Mouse (Mus musculus): Measurements from ENCODE around the gene Plek. TPM values are rescaled to one million over a fixed set of nuclear protein-coding genes. Genes with fewer than 3 reads are reported as not detected.
A peak's percentile ranks its signal among the peaks of the same experiment; 100 is the strongest.

Gene Plek
- polyA plus RNA-seq, 1 experiment from 2014 or later: 3.8 TPM

DNA sequence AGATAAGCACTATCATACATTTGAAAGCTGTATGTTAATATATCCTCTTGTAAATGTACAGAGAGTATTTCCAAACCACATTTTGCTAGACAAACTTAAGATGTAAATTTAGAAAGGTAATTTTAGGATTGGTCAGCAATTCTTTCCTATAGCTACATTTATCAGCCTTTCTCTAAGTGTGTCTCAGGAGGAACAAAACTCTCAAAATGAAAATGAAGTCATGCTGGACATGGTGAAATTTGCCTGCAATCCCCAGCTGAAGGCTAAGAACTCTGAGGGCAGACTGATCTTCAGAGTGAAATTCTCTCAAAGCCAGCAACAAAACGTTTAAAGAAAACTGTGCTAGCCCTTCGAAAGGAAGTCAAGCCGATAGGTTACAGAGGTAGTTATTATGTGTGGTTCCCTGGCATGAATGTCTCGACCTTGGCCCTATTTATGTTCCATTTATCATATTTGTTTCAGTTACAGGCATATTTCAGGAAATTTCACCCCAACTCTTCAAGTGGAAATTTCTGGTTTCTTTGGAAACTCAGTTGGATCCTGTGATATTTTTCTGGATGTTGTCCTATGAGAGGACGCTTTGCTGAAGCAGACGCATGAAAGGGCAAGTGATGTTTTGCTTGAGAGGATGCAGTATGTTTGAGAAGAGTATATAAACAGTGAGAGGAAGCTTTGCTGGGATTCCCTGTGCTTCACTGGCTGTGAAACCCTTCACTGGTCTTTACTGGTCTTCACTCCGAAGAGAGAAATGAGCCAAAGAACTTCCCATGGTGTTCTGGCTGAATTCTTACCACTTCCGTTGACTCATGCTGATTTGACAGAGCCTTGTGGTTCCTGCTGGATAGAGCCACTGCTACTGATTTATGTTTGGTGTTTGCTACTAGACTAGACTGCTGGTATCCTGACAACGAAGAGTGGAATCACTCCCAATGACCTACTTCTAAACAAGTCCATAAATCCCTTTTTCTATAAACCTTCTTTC, 51.5 kb downstream of the Plek start:
- DNase-seq (ENCODE audit: low spot score): no peak

DNA sequence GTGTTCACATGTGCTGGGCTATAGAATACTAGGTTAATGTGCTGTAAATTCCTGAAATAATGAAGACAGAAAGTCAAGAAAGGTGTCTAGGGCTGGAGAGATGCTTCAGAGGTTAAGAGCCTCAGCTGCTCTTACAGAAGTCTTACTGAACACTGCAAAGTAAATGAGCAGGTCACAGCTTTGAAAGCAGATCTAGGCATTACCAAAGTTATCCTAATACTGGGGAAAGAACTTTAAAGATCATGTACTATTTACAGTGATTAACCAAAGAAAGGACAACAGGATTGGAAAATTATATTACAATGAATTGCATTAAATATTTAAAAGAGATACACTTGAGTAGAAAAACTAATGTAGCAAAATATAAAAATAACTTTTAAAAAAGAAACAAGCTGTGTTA, 52.2 kb downstream of the Plek start:
- no peak for DNase-seq (ENCODE audit: low spot score)

DNA sequence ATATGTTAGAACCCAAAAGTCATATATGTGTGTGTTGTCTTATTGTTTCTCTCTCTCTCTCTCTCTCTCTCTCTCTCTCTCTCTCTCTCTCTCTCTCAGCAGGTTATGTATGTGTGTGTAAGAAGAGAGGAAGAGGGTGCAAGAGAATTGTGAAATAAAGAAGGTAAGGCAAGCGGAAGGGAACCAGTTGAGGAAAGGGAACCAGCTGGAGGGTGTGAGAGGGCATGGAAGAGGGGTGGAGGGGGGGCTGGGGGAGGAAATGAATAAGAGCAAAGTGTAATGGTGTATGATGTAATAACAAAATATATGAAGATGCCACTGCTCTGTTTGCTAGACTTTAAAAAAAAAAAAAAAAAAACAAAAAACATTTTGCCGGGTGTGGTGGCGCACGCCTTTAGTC, 52.8 kb downstream of the Plek start:
- DNase-seq (ENCODE audit: low spot score): no peak

DNA sequence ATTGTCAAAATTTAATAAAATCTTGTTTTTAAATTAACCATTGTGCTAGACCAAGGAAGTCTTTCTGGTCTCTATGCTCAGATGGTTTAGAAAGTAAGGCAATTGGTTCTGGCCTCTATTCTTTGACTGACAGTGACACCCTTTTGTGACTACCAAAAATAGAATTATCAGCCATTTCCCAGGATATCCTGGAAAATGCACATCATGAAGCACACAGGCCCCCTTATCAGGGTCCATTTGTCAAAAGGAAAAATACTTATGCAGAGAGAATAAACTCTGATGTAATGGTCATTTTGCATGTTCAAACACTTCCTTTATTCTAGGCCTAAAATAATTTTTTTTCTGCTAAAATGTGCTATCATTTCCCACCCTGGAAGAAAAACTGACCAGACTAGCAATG, 54.7 kb downstream of the Plek start:
- DNase-seq (ENCODE audit: low spot score): no peak

DNA sequence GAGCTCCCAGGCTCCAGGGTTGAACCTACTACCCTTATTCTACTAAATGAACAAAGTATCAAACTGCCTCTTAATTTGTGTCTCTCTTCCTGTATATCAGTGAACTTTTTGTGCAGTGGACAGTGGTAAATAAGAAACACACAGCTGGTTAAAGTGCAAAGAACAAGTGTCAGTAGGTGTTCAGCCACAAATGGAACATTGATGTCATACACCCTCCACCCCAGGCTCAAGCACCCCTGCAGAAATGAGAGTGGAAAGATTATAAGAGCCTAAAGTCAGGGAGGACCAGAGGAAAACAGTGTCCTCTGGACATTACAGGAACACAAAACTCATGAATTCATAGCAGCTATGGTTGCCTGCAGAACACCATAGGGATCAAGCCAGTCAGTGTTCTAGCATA, 55.4 kb downstream of the Plek start:
- DNase-seq (ENCODE audit: low spot score): no peak

DNA sequence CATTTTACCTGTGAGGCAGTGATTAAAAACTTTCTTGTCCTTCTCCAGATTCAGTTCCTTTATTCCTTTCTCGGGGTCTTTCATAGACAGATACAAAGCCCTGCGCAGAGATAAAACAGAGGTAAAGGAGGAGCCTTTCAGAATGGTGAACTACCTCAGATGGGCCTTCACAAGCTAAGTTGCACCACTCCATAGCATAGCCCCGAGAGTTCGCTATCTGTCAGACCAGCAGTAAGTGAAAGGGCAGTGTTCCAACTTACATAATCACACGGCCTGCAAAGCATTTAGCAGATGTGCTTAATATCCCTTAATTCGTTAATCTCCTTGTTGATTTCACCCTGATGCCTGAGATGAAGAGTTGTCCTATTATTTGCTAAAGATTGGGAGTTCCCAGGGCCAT, 59.3 kb downstream of the Plek start:
- no peak for DNase-seq (ENCODE audit: low spot score)

DNA sequence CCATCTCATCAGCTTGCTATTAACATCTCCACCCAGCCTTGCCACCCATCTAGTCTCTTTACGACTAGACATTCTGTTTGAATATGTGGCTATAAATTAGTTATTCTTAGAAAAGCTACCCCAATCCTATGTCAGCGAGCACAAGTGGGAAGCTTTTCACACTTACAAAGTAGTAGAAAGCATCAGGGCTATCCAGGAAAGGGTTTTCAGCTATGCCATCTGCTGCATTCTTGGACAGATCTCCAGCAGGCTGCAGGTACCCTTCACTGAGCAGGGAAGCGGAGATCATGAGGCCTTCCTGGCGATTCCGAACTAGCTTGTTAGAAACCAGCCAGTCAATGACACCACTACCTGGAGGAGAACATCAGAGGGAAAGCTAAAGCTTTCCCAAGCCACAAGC, 62.3 kb downstream of the Plek start:
- no peak for DNase-seq (ENCODE audit: low spot score)

DNA sequence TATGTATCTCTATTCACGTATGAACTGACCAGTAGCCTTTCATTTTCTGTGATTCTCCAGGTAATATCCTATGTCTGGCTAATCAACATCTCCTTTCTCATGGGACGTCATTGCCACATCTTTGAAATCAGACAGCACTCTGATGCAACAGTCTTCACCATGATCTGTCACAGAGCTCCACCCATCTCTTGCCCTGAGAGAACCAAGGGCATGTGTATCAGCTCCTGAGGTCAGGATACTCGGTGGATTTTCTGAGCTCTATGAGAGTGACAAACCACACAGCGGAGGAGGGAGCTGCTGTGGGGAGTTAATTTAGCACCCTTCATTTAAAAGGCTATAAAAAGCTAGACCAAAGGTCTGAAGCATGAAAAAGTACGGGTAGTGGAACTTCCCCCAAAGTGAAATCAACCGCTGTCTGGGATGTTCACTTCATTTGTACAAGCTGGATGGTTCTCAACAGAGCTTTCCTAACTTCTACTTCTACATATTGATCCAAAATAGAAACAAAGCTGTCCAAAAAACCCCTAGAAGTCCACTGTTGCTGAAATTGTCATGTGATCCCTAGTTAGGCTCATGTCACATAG, 64.3 kb downstream of the Plek start:
- no peak for DNase-seq (ENCODE audit: low spot score)

DNA sequence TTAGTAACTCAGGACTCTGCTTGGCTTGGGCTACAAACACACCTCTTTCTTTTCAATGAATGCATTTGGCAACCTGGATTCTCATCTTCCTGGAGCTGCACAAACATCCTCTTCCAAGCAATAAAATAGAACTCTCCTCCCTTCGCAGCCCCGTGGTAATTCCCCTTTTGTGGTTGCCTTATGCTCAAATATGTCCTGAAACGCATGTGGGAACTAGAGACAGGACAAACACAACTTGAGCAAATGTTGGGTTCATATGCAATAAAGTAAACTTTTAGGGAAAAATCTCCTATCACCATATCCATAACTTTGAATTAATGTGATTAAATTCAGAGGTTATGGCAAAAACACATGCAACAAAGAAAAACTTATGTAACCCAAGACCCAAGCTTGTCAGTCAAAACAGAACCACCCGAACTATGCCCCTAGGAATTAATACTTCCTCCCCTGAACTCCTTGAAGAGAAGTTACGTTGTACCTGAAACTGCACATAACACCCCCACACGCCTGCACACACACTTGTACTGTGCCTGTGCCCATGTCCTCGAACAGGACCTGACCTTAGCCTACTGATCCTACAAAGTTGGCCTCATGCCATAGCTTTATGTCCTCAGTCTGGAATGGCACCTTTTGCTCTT, 65.5 kb downstream of the Plek start:
- no peak for DNase-seq (ENCODE audit: low spot score)

DNA sequence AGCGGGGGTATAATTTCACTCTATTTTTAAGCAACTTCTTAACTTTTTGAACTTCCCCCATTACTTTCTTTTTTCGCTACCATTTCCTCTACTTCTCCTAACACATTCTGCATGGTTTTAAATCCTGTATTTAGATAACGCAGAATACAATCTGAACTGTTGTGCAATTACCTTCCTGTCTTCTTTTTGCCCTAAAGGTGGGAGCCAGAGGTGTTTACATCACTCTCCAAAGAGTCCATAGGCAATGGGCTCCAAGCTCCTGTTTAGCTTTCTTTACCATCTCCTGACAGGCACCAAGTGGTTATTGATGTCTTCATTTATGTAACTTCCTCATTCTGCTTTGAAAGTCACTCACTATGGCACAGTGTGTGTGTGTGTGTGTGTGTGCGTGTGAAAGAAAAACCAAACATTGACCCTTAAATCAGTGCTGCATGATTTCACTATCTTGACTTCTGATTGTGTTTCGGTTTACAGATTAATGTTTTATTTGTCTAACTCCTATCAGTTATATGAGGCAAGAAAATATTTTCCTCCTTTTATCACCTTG, 73.9 kb downstream of the Plek start:
- DNase-seq (ENCODE audit: low spot score): no peak

DNA sequence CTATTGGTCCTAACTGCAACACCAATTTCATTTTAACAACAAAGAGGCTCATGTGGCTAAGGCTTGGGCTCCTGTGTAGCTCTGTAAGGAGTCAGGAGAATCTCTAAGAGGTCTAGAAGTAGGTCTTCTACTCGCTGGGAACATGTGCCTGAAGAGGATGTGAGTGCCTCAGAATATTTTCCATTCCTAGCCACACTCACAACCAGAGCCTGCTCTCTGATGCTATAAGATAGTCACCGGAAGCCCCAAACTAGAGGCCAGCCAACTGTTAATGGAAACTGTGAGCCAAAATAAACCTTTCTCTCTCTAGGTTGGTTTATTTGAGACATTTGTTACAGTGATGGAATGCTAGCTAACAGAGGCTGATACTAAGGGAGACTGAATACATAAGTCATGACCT, 74.6 kb downstream of the Plek start:
- no peak for DNase-seq (ENCODE audit: low spot score)

DNA sequence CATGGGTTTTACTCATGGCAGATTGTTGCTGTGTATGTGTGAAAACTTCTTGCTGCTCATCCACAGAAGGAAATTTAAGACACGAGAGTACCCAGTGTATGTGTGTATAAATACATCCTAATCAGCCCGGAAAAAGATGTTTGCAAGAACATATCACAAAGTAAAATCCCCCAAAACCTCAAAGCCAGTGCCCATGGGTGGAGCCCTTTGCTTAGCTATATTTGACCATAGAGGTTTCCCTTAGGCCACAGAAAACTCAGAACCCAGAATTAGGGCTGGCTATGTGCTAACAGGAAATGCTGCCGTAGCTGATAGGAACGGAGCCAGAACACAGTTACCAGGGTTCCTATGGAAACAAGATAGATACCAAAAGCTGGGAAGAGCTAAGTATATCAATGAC, 75.2 kb downstream of the Plek start:
- no peak for DNase-seq (ENCODE audit: low spot score)

DNA sequence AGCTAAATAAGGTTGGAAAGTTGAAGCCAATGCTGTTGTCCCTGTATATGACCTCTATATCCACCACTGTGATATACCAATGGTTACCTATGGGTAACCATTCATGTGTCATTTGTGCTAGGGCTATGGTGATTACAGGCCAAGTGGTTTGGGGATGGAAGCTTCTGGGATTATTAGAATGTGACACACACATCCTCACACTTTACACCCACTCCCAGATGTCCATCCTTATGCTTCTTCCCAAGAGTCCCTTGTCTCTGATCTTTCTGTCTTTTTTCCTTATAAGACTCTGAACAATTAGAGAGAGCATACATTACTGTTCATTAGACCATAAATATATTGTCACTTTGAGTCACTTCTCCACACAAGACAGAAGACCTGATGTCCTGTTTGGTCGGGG, 79.1 kb downstream of the Plek start:
- no peak for DNase-seq (ENCODE audit: low spot score)

DNA sequence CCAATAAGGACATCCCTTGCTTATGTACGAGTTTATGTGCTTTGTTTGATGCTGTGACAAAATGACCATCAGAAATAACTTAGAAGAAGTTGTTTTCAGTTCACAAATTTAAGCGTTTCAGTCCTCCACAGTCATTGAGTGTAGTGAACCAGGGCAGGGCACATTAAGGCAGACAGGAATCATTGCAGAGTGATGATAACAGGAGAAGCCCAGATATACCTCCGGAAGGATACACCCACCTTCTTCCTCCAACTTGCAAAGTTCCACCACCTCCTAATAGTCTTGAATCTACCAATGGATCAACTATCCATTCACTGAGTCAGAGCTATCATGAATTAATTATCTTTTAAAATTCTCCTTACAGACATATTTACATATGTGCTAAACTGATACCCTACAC, 80.2 kb downstream of the Plek start:
- DNase-seq (ENCODE audit: low spot score): no peak

DNA sequence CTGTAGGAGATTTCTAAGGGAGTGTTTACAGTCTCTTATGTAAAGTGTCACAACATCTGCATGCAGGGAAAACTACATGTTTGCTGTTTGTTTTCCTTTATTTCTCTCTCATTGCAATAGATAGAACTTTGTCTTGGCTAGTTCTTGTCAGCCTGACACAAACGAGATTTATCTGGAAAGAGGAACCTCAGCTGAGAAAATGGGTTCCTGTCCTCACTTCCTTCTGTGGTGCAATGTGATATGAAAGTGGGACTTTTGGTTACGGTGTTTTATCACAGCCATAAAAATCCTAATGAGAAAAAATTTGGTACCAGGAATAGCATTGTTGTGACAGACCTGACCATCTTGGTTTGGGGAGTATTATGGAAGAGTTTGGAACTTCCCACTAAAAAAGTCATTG, 82.5 kb downstream of the Plek start:
- no peak for DNase-seq (ENCODE audit: low spot score)

DNA sequence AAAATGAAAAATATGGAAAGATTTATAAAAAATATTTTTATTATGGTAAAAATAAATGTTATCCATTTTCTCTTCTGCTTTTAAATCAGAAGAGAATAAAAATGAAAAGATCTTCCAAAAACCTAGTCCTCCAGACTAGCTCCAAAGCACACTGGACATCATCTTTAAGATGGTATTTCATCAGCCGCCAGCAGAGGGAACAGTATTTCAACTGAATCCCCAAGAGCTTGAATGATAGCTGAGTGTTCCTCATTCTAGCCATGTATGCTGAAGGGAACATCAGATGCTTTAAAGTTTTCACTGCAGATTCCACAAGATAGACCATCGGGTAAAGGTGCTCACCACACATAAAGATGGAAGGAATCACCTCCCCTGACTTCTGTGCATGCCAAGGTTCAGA, 84.4 kb downstream of the Plek start:
- no peak for DNase-seq (ENCODE audit: low spot score)

DNA sequence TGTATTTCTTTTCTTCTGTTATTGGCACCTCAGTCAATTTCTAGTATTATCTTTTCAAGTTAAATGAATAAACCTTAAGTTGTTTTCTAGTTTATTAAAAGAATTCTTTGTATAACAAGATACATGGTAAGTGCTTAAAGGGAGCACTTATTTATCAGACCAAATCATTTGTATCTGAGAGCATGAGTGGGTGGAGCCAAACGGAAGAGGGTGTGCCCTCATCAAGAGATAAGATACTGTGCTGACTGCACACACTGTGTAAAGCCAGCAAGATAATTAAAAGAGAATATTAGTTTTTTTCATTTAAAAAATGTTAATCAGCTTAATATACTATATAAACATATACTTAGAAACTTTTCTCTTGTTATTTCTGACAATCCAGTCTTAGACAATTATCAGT, 93.7 kb downstream of the Plek start:
- no peak for DNase-seq (ENCODE audit: low spot score)

DNA sequence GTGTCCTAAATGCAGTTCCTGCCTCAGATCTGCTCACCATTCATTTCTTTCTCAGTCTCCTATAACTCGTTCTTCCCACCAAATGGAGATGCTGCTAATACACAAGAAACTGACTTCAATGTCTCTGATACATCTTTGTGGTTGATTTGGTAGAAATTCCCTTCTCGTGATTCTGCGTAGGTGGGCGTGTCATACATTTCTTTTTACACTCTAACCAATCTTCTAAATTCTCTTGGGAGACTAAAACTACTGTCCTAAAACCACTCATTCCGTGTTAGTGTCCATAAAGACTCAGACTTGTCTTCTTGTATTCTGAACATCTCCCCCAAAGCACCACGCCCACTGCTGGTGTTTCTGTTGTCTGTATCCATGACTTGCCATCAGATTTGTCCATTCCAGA, 95.2 kb downstream of the Plek start:
- no peak for DNase-seq (ENCODE audit: low spot score)

DNA sequence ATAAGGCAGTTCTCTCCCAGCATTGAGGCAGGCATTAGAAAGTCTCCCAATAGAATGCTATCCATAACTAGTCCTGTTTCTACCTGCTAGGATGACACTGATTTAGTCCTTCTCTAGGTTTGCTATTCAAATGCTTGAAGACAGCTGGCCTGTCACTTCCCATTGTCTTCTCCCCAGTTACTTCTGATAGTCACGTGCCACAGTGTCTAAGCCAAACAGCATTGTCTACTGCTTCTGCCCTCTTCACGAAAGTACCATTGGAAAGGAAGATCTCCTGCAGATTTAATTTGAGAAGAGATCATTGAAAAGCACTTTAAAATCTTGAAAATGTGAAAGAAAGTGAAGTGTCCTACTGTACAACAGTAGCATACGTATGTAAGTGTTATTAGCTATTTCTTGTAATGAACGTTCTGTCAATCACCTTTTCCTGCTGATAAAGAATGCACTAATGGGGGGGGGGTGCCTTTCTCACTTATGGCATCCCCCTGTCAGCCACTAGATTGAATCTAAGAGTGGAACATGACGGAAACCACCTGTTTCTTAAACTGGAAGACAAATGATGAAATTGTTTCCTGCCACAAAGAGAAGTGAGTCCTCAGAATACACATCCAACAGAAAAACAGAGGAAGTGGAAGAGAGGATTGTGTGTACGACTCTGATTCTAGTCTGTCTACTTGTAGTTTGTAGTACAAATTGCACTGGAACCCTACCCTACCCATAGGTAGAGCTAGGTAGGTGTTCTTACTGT, 95.9 kb downstream of the Plek start:
- DNase-seq (ENCODE audit: low spot score): no peak

DNA sequence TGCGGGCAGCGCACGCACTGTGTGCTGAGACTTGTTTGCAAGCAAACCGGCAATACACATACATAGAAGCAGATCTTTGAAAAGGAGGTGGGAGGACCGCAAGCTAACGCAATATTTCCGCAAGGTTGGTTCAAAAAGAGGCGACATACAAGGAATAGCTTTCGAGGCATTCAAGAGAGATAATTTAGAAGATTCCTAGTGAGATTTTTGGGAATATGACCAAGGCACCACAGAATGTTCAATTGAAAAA, 100.5 kb downstream of the Plek start:
- no peak for DNase-seq (ENCODE audit: low spot score)

DNA sequence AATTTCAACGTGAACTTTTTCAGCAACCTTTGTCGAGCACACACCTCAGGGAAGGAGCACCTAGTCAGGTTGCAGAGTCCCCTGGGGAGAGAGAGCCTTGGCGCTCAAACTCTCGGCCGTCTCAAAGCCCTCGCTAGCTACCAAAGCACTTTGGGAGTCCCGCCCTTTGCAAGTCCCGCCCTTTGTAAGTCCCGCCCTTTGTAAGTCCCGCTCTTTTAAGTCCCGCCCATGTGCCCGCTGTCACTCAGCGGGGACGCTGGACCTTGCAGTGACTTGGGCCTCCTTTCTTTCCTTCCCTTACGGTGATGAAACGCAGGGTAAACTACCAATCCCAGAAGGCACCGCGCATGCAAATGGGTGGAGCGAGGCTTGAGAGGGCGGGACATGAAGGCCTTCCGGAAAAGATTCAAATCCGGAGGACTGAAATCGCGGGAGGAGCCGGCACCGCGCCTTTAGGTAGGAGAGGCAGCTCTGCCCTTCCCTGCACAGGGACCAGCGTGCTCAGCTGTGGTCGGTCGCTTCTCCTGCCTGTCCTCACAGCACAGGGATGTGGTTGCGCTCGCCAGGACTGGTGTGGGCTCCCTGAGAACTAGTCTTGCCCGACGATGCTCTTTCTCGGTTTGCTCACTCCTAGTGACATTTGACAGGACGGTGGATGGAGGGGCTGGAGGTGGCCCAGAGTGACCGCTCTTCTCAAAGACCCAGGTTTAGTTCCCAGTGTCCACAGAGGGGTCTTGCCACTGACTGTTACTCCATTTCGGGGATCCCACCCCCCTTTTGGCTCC, 101.0 kb downstream of the Plek start, which contains the start of gene Fbxo48:
Fbxo48 (plus strand) TSS at position 400 of the 785 bp plus-strand sequence.
- DNase-seq (ENCODE audit: low spot score): peak; percentile 97

Measured in thymus, postnatal 0 days (tissue).